Mouse (Mus musculus) embryonic facial prominence, embryonic 13.5 days (tissue): Measurements from ENCODE around the gene Fbxl18. TPM values are rescaled to one million over a fixed set of nuclear protein-coding genes. Genes with fewer than 3 reads are reported as not detected.
"Not testable (repeated sequence)": the region's sequence is repeated elsewhere in the genome, so short reads cannot be mapped to it uniquely, and the experiment has no call there.

Experiments used
- ATAC-seq: fragments of 200-750 bp; cut with Nextera tagmentation; 2 replicates; pipeline ENCODE4 v1.8.0; 2017; ENCODE audit warnings: low read depth; ENCODE audit not compliant: insufficient number of reproducible peaks, insufficient read depth, low FRiP score, low TSS enrichment
- H3K27ac ChIP-seq: fragments of 300-500 bp; sonication (generic); 2 replicates; pipeline ENCODE4 v1.5.1; 2015; ENCODE audit warnings: moderate library complexity, mild to moderate bottlenecking, inconsistent platforms
- H3K27me3 ChIP-seq: fragments of 300-500 bp; sonication (generic); 2 replicates; pipeline ENCODE4 v1.6.1; 2015; ENCODE audit warnings: mild to moderate bottlenecking, inconsistent platforms
- H3K36me3 ChIP-seq: fragments of 300-500 bp; sonication (generic); 2 replicates; pipeline ENCODE4 v1.6.1; 2015; ENCODE audit warnings: mild to moderate bottlenecking, inconsistent platforms
- H3K4me1 ChIP-seq: fragments of 300-500 bp; sonication (generic); 2 replicates; pipeline ENCODE4 v1.6.1; 2015; ENCODE audit warnings: inconsistent platforms
- H3K4me2 ChIP-seq: fragments of 300-500 bp; sonication (generic); 2 replicates; pipeline ENCODE4 v1.6.1; 2015; ENCODE audit warnings: moderate library complexity, mild to moderate bottlenecking, inconsistent platforms
- H3K4me3 ChIP-seq: fragments of 300-500 bp; sonication (generic); 2 replicates; pipeline ENCODE4 v1.5.1; 2015; ENCODE audit warnings: mild to moderate bottlenecking, inconsistent platforms
- H3K9ac ChIP-seq: fragments of 300-500 bp; sonication (generic); 2 replicates; pipeline ENCODE4 v1.6.1; 2015; ENCODE audit warnings: mild to moderate bottlenecking, inconsistent platforms
- H3K9me3 ChIP-seq: fragments of 300-500 bp; sonication (generic); 2 replicates; pipeline ENCODE4 v1.6.1; 2016; ENCODE audit warnings: inconsistent platforms
- WGBS: fragments of 180-500 bp; shearing (Covaris S2); methylation state at CpG from one replicate; pipeline ENCODE4 v1.1.7; 2015; ENCODE audit warnings: mixed read lengths; 5-methylcytosine and 5-hydroxymethylcytosine counted together
- polyA plus RNA-seq: library from polyadenylated mRNA; unstranded; fragments of >200 nt; fragmentation: Nextera tagmentation; extraction: Ambion mirVana; gene quantifications from 2 replicates; pipeline ENCODE4 v1.2.1, GENCODE M21; 2015

Fbxl18 gene
- polyA plus RNA-seq, 1 experiment from 2014 or later = 15.0 TPM

DNA sequence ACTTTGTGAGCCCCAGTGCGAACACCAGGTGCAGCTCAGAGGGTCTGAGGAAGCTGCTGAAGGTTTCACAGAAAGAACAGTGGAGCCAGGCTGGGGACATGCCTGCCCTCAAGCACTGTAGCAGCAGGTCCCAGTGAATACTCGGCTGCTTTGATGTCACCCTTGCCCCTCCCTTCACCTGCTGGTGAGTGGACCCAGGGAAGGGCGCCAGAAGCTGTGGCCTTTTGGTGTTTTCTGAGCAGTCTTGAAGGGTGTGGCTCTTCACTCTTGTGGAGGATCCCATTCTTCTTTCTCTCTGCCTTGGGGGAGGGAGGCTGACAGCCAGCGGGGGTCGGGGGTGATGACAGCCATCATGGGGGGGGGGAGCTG lies 43.6 kb downstream of the Fbxl18 start:
- Histone ChIP-seq H3K4me1 (peaks cover 5% of the 10 kb centered on the region; the same call in 1 of the 2 replicates), H3K4me2 (no peak overlapping the region), H3K9me3 (no peaks in the 10 kb centered on the region), H3K27me3 (no peaks in the 10 kb centered on the region), H3K36me3 (no peaks in the 10 kb centered on the region), H3K27ac (no peak overlapping the region), H3K4me3 (no peak overlapping the region), H3K9ac (no peak overlapping the region)
- ATAC-seq = no peak
- WGBS = 65% methylated on average over 5 of the region's 5 CpGs

GRCm38 (mm10) chr5:142850916-142851680 lies 44.1 kb downstream of the Fbxl18 start:
- ATAC-seq = no peak
- 81% methylated on average over 7 of the region's 7 CpGs for WGBS
- H3K4me3 ChIP-seq = no peak overlapping the region
- H3K36me3 ChIP-seq = no peaks in the 10 kb centered on the region
- no peaks in the 10 kb centered on the region for H3K27me3 ChIP-seq
- H3K9ac ChIP-seq = no peak overlapping the region
- peaks cover 5% of the 10 kb centered on the region; the same call in 1 of the 2 replicates for H3K4me1 ChIP-seq
- H3K9me3 ChIP-seq = no peaks in the 10 kb centered on the region
- no peak overlapping the region for H3K4me2 ChIP-seq
- no peak overlapping the region for H3K27ac ChIP-seq

- peaks cover 5% of the 10 kb centered on the region; the same call in 1 of the 2 replicates for H3K4me1 ChIP-seq
- H3K4me2 ChIP-seq = no peak overlapping the region
- H3K36me3 ChIP-seq = no peaks in the 10 kb centered on the region
- 68% methylated on average over 9 of the region's 9 CpGs for WGBS
- H3K9ac ChIP-seq = no peak overlapping the region
- H3K9me3 ChIP-seq = no peaks in the 10 kb centered on the region
- no peaks in the 10 kb centered on the region for H3K27me3 ChIP-seq
- H3K27ac ChIP-seq = no peak overlapping the region
- ATAC-seq = no peak
- no peak overlapping the region for H3K4me3 ChIP-seq
These were observed 44.7 kb downstream of the Fbxl18 start for GRCm38 (mm10) chr5:142850476-142850875.

DNA sequence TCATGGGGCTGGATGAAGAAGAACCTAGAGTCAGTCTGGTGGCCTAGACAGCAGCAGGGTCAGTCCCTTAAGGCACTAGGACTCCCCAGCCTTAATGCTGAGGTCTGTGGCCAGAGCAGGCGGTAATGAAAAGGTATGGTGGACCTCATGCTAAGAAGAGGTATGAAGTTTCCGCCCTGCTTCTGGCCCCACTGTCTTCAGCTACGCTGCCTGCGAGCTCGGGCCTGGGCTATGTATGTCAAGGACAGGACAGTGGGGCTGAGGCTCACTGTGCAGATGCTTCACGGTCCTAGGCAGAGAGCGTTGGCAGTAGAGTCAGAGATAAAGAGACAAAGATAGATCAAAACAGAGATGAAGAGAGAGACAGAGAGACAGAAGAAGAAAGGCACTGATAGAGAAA lies 46.3 kb downstream of the Fbxl18 start:
- no peak for ATAC-seq
- Histone ChIP-seq H3K4me2 (no peak overlapping the region), H3K9ac (no peak overlapping the region), H3K4me3 (no peak overlapping the region), H3K4me1 (peaks cover 5% of the 10 kb centered on the region; the same call in 1 of the 2 replicates), H3K36me3 (no peaks in the 10 kb centered on the region), H3K27ac (no peak overlapping the region), H3K27me3 (no peaks in the 10 kb centered on the region), H3K9me3 (no peaks in the 10 kb centered on the region)
- 93% methylated on average over 7 of the region's 7 CpGs for WGBS

- Histone ChIP-seq H3K9ac (no peak overlapping the region), H3K27me3 (no peaks in the 10 kb centered on the region), H3K4me2 (no peak overlapping the region), H3K9me3 (no peaks in the 10 kb centered on the region), H3K4me3 (no peak overlapping the region), H3K4me1 (peaks cover 5% of the 10 kb centered on the region; the same call in 1 of the 2 replicates), H3K36me3 (no peaks in the 10 kb centered on the region), H3K27ac (no peak overlapping the region)
- 68% methylated on average over 3 of the region's 3 CpGs for WGBS
- no peak for ATAC-seq
These were observed 47.1 kb downstream of the Fbxl18 start for GRCm38 (mm10) chr5:142848149-142848548.

- WGBS = 60% methylated on average over 8 of the region's 8 CpGs
These were observed 50.8 kb downstream of the Fbxl18 start for GRCm38 (mm10) chr5:142844467-142844866.

DNA sequence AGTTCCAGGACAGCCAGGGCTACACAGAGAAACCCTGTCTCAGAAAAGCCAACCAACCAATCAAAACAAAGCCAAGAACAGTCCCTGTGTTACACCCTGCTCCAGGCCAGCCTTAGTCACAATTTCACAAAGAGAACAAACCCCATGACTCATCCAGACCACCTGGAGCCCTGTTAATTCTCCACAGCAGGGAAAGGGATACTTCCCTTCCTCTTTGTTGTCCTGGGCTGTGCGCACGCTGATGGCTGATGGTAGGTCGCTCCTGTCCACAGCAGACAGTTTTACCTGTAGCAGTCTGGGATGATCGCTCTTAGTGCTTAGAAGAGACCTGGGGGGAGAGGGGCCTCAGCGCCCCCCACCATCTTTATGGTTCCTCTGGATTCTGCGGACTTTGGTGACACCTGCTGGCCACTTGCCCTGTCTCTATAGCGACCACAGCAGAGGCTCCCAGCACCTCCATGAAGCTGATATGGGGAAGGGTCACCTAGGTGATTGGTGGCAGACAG lies 53.0 kb downstream of the Fbxl18 start:
- WGBS = 20% methylated on average over 7 of the region's 7 CpGs
- Histone ChIP-seq H3K27me3 (no peaks in the 10 kb centered on the region), H3K4me2 (no peak overlapping the region), H3K27ac (no peak overlapping the region; the same call in 1 of the 2 replicates), H3K9ac (no peak overlapping the region), H3K36me3 (no peaks in the 10 kb centered on the region), H3K4me1 (peaks cover 15% of the 10 kb centered on the region), H3K4me3 (no peak overlapping the region), H3K9me3 (no peaks in the 10 kb centered on the region)
- ATAC-seq = no peak

More at GRCm38 (mm10) chr5:142844467-142844866, 50.8 kb downstream of the Fbxl18 start:
- Histone ChIP-seq H3K27me3 (no peaks in the 10 kb centered on the region), H3K4me2 (no peak overlapping the region), H3K9ac (no peak overlapping the region), H3K27ac (no peak overlapping the region), H3K4me1 (peaks cover 15% of the 10 kb centered on the region), H3K36me3 (no peaks in the 10 kb centered on the region), H3K4me3 (no peak overlapping the region), H3K9me3 (no peaks in the 10 kb centered on the region)
- no peak for ATAC-seq

GRCm38 (mm10) chr5:142841372-142842136 lies 53.7 kb downstream of the Fbxl18 start:
- H3K4me2 ChIP-seq = no peak overlapping the region
- H3K9ac ChIP-seq = no peak overlapping the region
- no peak for ATAC-seq
- peaks cover 17% of the 10 kb centered on the region for H3K4me1 ChIP-seq
- H3K27me3 ChIP-seq = no peaks in the 10 kb centered on the region
- WGBS = 67% methylated on average over 8 of the region's 8 CpGs
- no peaks in the 10 kb centered on the region for H3K36me3 ChIP-seq
- no peaks in the 10 kb centered on the region for H3K9me3 ChIP-seq
- peak overlapping the region; percentile 45; the same call in 1 of the 2 replicates for H3K27ac ChIP-seq
- H3K4me3 ChIP-seq = no peak overlapping the region

DNA sequence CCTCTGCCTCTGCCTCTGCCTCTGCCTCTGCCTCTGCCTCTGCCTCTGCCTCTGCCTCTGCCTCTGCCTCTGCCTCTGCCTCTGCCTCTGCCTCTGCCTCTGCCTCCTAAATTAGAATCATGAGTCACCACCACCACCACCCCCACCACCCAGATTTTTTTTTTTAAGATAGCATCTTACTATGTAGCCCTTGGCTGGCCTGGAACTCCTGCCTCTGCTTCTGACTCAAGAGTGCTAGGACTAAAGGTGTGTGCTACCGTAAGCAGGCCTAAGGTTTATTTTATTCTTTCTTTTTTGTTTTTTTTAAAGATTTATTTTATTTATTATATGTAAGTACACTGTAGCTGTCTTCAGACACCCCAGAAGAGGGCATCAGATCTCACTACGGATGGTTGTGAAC lies 57.8 kb downstream of the Fbxl18 start:
- H3K9ac ChIP-seq, ATAC-seq: not testable (repeated sequence)
- WGBS = 91% methylated on average over 2 of the region's 2 CpGs

DNA sequence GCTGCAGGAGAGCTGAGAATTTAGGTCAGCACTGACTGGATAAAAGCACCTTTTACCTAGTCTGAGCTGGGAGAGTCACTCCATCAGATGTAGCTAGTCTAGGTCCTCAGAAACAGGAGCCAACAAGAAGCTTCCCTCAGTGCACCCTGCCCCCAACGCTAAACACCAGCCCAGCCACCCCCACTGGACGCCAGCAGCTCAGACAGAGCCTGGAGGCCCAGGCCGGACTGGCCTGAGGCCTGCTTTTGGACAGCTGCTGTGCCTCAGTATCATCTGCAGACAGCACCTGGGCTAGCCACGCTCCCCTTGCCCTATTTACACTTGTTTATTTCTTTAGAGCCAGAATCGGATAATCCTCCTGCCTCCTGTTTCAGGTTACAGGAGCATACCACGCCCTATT lies 58.3 kb downstream of the Fbxl18 start:
- Histone ChIP-seq H3K4me3 (no peak overlapping the region), H3K9me3 (no peaks in the 10 kb centered on the region), H3K36me3 (no peaks in the 10 kb centered on the region), H3K9ac (no peak overlapping the region), H3K4me1 (peaks cover 19% of the 10 kb centered on the region), H3K4me2 (no peak overlapping the region), H3K27me3 (no peaks in the 10 kb centered on the region), H3K27ac (no peak overlapping the region)
- WGBS = 60% methylated on average over 6 of the region's 6 CpGs
- no peak for ATAC-seq

More for the DNA sequence above, 57.8 kb downstream of the Fbxl18 start:
- not testable (repeated sequence) for H3K27me3 ChIP-seq, H3K36me3 ChIP-seq, H3K4me2 ChIP-seq, H3K9me3 ChIP-seq, H3K27ac ChIP-seq, H3K4me3 ChIP-seq
- peaks cover 20% of the 10 kb centered on the region for H3K4me1 ChIP-seq

- Histone ChIP-seq H3K4me3 (no peak overlapping the region), H3K27me3 (no peaks in the 10 kb centered on the region), H3K27ac (no peak overlapping the region), H3K9me3 (no peaks in the 10 kb centered on the region), H3K4me1 (peaks cover 6% of the 10 kb centered on the region; the same call in 1 of the 2 replicates), H3K4me2 (no peak overlapping the region), H3K9ac (no peak overlapping the region), H3K36me3 (no peaks in the 10 kb centered on the region)
- no peak for ATAC-seq
- 58% methylated on average over 8 of the region's 8 CpGs for whole genome bisulfite sequencing
These were observed 61.4 kb downstream of the Fbxl18 start for GRCm38 (mm10) chr5:142833646-142834438.
